Mouse (Mus musculus) layer of hippocampus, adult 9-10 months (tissue): ENCODE measurements at regions not wholly inside any gene's neighbourhood (a gene's known extent, or its start where the extent isn't known, plus 50 kb on each side); places are given as distances from the start of the nearest gene placed in this dataset.

Source experiments
- DNase-seq: peaks from one replicate; pipeline ENCODE4 v3.0.0; 2022; ENCODE audit warnings: low spot score

- no peak for DNase-seq
These were observed 319.6 kb upstream of the 5930422O12Rik start for GRCm38 (mm10) chr8:33108914-33109313.

- DNase-seq, result no peak
These were observed 313.0 kb upstream of the 5930422O12Rik start for GRCm38 (mm10) chr8:33115271-33116236.

GRCm38 (mm10) chr8:33123061-33123587 lies 305.4 kb upstream of the 5930422O12Rik start:
- no peak for DNase-seq

DNA sequence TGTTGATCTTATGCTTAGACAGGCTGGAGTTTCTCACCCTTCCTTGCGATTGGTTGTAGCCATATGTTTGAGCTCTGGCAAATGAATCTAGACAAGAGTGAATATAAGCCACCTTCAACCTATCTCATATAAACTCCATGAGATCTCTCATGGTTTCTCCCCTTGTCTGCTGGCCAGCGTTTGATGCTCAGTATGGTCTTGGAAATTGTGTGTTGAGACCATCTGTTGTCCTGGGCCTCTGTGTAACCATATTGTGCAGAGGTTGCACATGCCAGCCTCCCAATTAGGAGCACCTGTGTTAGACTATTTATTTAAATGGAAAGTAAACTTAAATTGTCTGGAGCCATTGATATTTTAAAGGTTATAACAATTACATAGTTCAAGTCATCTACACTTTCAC lies 301.5 kb upstream of the 5930422O12Rik start:
- DNase-seq, result no peak

GRCm38 (mm10) chr8:33138874-33139273 lies 289.6 kb upstream of the 5930422O12Rik start:
- DNase-seq, result no peak

DNA sequence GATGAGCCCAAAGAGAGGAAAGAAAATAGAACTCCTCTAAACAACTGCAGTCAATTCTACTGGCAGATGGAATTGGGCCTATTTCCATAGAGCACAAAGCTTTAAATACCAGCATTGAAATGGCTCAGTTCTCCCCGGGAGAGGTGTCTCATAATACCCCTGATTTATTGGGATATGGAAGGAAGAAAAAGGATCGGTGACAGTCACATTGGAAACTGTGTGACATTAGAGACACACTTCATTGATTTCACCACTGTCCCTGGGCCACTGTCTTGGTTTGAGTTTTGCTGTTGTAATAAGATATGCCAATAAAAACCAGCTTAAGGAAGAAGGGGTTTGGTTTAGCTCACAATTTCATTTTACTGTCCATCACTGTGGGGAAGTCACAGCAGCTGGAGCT lies 288.7 kb upstream of the 5930422O12Rik start:
- DNase-seq, result no peak

DNA sequence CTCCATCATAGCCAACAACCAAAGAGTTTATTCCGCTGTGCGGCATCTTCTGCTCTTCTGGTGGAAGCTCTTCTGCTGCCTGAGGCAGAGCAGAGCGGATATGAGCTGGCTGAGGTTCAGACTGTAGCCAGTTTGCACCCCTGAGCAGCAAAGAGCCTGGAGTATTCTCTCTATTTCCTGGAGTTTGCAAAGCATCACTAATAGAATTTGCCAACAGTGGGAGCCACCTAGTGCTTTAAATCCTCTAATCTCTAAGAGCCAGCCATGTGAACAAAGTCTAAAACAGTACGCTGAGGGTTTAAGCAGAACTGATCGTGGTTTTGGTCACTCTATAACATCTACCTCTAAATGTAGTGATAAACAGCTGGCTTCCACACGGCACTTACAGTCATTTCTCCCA lies 250.9 kb upstream of the 5930422O12Rik start:
- no peak for DNase-seq

- no peak for DNase-seq
These were observed 245.5 kb upstream of the 5930422O12Rik start for GRCm38 (mm10) chr8:33183029-33183428.
